Mouse (Mus musculus) heart, adult 2 months (tissue): ENCODE results near the gene Ctbs.

Source experiments
- CTCF ChIP-seq: fragments of 200-600 bp; IDR thresholded peaks from 2 replicates; pipeline ENCODE4 v1.8.1; 2022; ENCODE audit warnings: antibody characterized with exemption, mild to moderate bottlenecking, moderate library complexity
- EP300 ChIP-seq: fragments of 200-500 bp; IDR thresholded peaks from 2 replicates; pipeline ENCODE4 v1.6.1; 2011; ENCODE audit warnings: low read depth, low read length, control low read depth; ENCODE audit not compliant: insufficient read depth
- POLR2A ChIP-seq: fragments of 200-500 bp; IDR thresholded peaks from 2 replicates; pipeline ENCODE4 v1.6.1; 2011; ENCODE audit warnings: mild to moderate bottlenecking, low read depth, low read length, control low read depth; ENCODE audit not compliant: insufficient read depth

GRCm38 (mm10) chr3:146451375-146451774 is 1.8 kb downstream of the Ctbs start:
- TF ChIP-seq POLR2A = no peak
- no peak for TF ChIP-seq CTCF
- TF ChIP-seq EP300 = no peak
